Mouse (Mus musculus): ENCODE measurements around the gene Acvr1b. TPM values are rescaled to one million over a fixed set of nuclear protein-coding genes. Genes with fewer than 3 reads are reported as not detected.

Acvr1b gene
- total RNA-seq, 2 experiments from 2014 or later = 110 to 118 TPM

- no peak for DNase-seq (ENCODE audit: low spot score in 2 of 2)
Observed at GRCm38 (mm10) chr15:101239821-101240220, 66.0 kb downstream of the Acvr1b start.

GRCm38 (mm10) chr15:101240799-101241204 is 66.9 kb downstream of the Acvr1b start:
- peak; percentile 89 to 92 for DNase-seq (ENCODE audit: low spot score in 2 of 2)
- intact Hi-C loops (cut with DNase I) = loop anchor here (1.0 to 2.0 kb wide), 2 partner anchors 42 to 74 kb away; no protein-coding TSS in a partner anchor

More at GRCm38 (mm10) chr15:101239821-101240220, 66.0 kb downstream of the Acvr1b start:
- intact Hi-C loops (cut with DNase I) = loop anchor here (1.0 to 2.0 kb wide), 4 partner anchors 19 to 747 kb away; no protein-coding TSS in a partner anchor

- no peak for DNase-seq (ENCODE audit: low spot score in 2 of 2)
- intact Hi-C loops (cut with DNase I) = loop anchor here (2.0 kb wide), 1 partner anchor 74 kb away; no protein-coding TSS in a partner anchor
Observed at GRCm38 (mm10) chr15:101241236-101241635, 67.4 kb downstream of the Acvr1b start.

DNA sequence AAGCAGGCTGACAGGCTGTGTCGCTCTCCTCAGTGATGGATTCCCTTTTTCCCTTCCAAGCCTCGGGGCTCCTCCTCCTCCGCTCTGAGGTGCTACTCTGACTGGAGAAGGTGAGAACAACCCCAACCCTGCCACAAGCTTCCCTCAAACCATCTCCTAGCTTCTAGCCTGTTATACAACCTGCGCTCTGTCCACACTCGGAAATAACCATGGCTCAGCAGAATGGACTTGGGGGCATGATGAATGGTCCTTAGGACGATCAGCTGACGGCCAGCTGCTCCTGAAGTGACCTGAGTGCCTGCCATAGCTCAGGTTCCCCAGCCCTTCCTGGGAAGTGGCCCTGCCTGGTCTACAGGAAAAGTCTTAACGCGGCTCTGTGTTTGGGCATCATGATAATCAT is 68.0 kb downstream of the Acvr1b start:
- DNase-seq (ENCODE audit: low spot score in 2 of 2) = no peak
- intact Hi-C loops (cut with DNase I) = loop anchor here (2.0 kb wide), 1 partner anchor 73 kb away; no protein-coding TSS in a partner anchor

- no peak for DNase-seq (ENCODE audit: low spot score in 2 of 2)
- intact Hi-C loops (cut with DNase I) = no loop called here
Observed at GRCm38 (mm10) chr15:101242645-101243044, 68.8 kb downstream of the Acvr1b start.

DNA sequence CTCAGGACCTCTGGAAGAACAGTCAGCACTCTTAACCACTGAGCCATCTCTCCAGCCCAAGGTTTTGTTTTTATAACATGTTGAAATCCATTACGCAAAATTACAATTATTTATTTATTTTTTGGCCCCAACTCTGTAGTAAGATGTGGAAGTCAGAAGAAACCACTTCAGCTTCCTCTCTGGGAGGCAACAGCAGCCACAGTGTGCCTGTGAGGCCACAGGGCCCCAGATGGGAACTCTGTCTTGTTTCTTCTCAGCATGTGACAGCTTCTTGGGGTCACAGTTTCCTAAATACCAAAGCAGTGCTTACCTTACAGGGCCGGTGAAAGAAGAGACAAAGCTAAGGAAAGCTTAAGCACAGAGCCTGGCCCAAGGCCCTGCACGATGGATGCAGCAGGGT is 70.1 kb downstream of the Acvr1b start:
- intact Hi-C loops (cut with DNase I) = no loop called here
- no peak for DNase-seq (ENCODE audit: low spot score in 2 of 2)

GRCm38 (mm10) chr15:101246231-101247154 is 72.6 kb downstream of the Acvr1b start:
- intact Hi-C loops (cut with DNase I) = loop anchor here (1.0 to 2.0 kb wide), 2 partner anchors 8 to 20 kb away; partner anchors contain the start of gene Nr4a1
- DNase-seq (ENCODE audit: low spot score in 2 of 2) = peak; percentile 95

- no peak for DNase-seq (ENCODE audit: low spot score in 2 of 2)
- intact Hi-C loops (cut with DNase I) = loop anchor here (2.0 kb wide), 1 partner anchor 20 kb away; no protein-coding TSS in a partner anchor
Observed at GRCm38 (mm10) chr15:101247155-101247498, 73.3 kb downstream of the Acvr1b start.

DNA sequence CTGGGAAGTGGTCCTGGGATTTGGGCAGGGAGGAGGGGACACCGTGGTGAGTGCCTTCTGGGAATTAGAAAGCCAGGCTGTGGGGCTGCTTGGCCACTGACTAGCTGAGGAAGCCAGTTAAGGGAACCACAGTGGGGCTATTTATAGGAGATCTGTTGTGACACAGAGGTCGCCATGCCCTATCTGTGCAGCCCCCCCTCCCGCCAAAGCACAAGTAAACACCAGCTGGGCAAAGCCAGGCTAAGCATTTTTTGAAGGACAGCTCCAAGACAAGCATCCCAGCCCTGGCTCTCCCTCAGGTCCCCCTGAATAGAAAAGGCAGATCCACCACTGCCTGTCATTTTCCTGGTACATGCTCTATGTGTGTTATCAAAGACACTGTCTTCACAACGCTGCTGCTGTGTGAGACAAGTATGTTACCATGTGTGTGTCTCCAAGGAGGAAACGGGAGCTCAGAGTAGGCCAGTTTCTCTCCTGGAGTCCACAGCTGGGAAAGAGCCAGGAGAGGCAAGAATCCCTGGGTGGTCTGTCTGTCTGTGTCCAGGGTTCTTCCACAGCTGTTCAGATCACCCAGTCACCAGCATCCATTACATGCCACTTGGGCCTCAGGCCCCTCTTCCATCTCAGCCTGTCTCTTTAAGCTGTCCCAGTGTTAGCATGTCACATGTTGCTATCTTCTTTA is 74.3 kb downstream of the Acvr1b start:
- intact Hi-C loops (cut with DNase I) = no loop called here
- DNase-seq (ENCODE audit: low spot score in 2 of 2) = no peak

DNA sequence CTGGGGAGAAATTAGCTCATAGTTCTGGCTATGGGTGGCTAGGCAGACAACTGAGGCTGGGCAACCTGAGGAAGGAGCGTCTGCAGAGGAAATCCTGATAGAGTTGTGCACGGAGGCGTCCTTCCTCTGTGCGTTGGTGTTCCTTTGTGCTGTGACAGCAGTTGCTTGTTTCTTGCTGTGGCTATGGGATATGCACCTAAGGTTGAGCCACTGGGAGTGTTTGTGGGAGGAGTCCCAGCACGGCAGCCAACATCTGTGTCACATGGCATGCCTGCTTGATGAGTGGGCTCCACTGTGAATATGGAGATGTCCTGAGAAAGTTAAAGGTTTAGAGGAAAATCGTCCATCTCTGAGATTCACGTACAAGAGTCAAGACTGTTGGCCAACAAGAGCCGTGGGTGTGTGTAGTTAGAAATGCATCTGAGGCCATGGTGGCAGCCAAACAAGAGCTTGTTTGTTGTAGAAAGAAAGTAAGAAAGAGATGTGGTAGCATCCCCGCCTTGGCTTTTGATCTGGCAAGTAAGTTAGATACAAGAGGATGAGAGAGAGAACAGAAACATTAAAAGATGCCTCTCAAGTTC is 76.4 kb downstream of the Acvr1b start:
- intact Hi-C loops (cut with DNase I) = no loop called here

DNA sequence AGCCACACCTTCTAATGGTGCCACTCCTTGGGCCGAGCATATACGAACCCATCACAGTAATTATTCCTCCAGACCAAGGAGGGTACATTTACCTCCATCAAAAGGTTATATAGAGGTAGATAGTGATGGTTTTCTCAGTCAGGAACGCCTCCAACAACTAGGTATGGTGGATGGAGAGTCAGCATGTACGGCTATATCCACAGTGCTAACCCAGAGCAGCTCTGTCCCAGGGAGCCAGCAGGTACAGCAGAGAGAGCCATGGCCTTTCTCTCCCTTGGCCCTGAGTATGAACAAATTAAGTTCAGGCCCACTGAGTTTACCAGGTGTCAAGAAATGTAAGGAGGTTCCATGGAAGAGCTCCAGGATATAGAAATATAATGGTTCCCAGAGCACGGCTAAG is 78.1 kb downstream of the Acvr1b start:
- no peak for DNase-seq (ENCODE audit: low spot score in 2 of 2)
- intact Hi-C loops (cut with DNase I) = no loop called here

More for the DNA sequence above, 76.4 kb downstream of the Acvr1b start:
- no peak for DNase-seq (ENCODE audit: low spot score in 2 of 2)

- DNase-seq (ENCODE audit: low spot score in 2 of 2) = no peak
- intact Hi-C loops (cut with DNase I) = no loop called here
Observed at GRCm38 (mm10) chr15:101252614-101253013, 78.7 kb downstream of the Acvr1b start.

- intact Hi-C loops (cut with DNase I) = no loop called here
- DNase-seq (ENCODE audit: low spot score in 2 of 2) = no peak
Observed at GRCm38 (mm10) chr15:101253563-101253885, 79.7 kb downstream of the Acvr1b start.

GRCm38 (mm10) chr15:101253886-101254795 is 80.3 kb downstream of the Acvr1b start, which contains the start of gene Nr4a1:
Gene Nr4a1 (plus strand): TSS chr15:101254269.
- peak; percentile 82 to 90 for DNase-seq (ENCODE audit: low spot score in 2 of 2)
- intact Hi-C loops (cut with DNase I) = loop anchor here (1.0 kb wide), 1 partner anchor 8 kb away; no protein-coding TSS in a partner anchor

GRCm38 (mm10) chr15:101255842-101256462 is 82.1 kb downstream of the Acvr1b start:
- no peak for DNase-seq (ENCODE audit: low spot score in 2 of 2)
- intact Hi-C loops (cut with DNase I) = no loop called here

GRCm38 (mm10) chr15:101256463-101257206 is 82.8 kb downstream of the Acvr1b start:
- intact Hi-C loops (cut with DNase I) = no loop called here
- DNase-seq (ENCODE audit: low spot score in 2 of 2) = no peak

- DNase-seq (ENCODE audit: low spot score in 2 of 2) = no peak
- intact Hi-C loops (cut with DNase I) = no loop called here
Observed at GRCm38 (mm10) chr15:101258420-101258819, 84.6 kb downstream of the Acvr1b start.

DNA sequence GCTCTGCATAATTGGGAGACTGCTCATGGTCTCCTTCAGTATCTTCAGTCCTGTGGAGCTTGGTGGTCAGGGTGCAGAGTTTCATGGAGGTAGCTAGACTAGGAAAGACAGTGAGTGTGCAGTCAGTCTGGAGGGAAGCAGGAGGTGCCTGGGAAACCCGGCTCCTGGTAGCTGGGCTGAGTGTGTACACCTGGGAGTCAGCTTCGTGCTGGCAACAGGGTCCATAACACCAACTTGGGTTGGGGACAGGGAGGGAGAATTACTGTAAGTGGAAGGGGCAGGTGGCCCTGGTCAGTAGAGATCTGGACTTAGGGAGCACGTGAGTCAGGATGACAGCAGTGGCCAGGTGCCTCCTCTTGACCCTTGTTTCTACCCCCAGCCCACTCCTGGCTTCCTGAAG is 86.1 kb downstream of the Acvr1b start:
- DNase-seq (ENCODE audit: low spot score in 2 of 2) = no peak
- intact Hi-C loops (cut with DNase I) = no loop called here
